Mouse (Mus musculus): Measurements from ENCODE around the gene Snx33.
A peak's percentile ranks its signal among the peaks of the same experiment; 100 is the strongest.

DNA sequence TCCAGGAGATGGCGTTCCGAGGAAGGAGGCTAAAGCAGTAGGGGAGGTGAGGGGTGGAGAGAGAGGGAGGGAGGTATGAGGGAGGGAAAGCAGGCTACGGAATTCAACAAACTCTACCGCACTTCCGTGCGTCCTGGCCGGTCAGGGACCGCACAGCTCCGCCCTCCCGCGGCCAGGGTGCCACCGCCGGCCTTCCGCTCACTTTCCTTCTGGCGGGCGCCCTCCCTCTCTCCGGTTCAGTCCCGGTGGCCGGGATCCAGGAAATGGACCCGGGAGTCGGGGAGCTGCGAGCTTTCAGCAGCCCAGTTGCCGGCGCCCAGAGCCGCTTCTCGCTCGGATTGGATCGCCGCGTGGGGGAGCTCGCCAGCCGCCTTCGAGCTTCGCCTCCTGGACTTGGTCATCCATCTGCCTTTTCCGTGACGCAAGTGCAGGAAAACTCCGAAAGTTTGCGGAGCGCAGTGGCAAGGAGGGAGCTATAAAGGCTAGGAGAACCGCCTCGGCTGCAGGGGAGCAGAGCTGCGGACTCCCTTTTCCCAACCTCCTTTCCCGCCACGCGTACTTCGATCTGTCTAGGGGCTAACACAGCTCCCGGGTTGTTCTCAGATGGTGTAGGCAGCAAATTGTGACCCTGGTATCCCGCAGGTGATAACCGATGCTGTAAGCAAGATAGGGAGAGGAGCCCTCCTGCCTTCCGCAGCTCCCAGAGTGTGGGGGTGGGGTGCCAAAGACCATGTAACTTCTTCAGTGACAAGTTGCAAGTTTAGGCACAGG, at the start of gene Snx33:
- TF ChIP-seq POLR2A (IDR thresholded peaks at IDR 0.05; ENCODE audit: borderline replicate concordance, control insufficient read depth, low read depth, low read length) (peak; percentile 45; the same call in 1 of the 2 replicates), CTCF (IDR thresholded peaks at IDR 0.05; ENCODE audit: control insufficient read depth, insufficient read depth, low read length) (peak; percentile 53)

Data from bone marrow, adult 2 months (tissue).